Mouse (Mus musculus): ENCODE measurements at regions not wholly inside any gene's neighbourhood (a gene's known extent, or its start where the extent isn't known, plus 50 kb on each side); places are given as distances from the start of the nearest gene placed in this dataset.

- no peak for DNase-seq
Observed at GRCm38 (mm10) chr13:44195365-44195764, 410.8 kb downstream of the Cd83 start.

DNA sequence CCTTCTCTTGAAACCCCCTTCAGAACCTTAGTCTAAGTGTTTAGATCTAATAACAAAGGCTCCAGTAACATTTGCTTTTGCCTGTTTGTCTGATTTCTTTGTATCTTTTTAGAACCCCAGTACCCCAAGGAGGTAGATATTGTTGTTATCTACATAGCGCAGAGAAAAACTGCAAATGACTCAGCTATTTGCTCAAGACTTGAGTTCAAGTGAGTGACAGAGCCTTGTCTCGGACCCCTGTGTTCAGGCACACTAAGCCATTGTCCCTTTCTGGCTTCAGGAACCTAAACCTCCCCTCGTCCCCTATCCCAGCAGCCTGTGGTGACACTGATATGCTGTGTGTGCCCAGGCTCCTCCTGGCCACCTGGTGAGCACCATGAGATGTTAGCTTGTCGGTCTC, 421.5 kb downstream of the Cd83 start:
- no peak for DNase-seq

GRCm38 (mm10) chr13:44206448-44206847, 421.9 kb downstream of the Cd83 start:
- no peak for DNase-seq

DNA sequence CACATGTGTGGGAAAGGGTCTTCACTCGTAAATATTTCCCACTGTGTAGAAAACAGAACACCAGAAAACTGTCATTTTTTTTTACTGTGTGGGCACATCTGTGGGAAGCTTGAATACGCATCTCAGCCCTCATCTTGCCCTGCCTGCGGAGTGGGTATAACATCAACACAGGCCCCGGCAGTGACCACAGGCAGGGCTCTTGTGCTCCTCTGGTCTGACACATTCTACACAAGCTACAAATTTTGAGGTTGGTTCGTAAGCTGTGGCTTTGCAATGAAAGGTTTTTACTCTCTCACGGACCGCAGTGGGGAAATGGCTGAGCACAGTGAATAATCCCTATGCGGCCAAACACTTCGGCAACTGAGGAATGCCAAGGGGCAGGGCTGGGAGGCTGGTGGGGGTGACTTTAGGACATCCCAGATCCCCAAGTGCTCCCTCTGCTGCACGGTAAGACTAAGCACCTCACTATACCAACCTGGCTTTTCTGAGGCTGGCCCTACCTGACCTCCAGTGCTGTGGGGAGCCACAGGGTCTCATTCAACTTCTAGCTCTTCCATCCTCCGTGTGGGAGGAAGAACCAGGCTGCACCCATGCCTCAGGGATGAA, 422.9 kb downstream of the Cd83 start:
- no peak for DNase-seq

DNA sequence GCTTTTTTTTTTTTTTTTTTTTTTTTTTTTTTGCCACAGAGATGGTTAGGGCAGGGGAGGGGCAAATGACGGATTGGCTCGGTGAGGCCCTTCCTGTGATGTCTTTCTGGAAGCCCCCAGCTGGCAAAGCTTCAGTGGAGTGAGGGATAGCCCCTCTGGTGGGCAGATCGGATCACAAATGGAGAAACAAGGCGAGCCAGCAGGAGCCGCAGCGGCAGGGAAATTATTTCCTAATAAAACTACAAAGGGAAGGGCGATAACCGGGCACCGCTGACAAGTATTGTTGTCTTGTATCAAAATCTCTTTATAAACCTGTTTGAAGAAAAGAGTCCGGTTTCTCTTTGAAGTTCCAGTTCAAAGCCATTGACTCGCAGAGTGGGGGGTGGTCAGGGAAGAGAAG, 424.5 kb downstream of the Cd83 start:
- DNase-seq, result no peak

DNA sequence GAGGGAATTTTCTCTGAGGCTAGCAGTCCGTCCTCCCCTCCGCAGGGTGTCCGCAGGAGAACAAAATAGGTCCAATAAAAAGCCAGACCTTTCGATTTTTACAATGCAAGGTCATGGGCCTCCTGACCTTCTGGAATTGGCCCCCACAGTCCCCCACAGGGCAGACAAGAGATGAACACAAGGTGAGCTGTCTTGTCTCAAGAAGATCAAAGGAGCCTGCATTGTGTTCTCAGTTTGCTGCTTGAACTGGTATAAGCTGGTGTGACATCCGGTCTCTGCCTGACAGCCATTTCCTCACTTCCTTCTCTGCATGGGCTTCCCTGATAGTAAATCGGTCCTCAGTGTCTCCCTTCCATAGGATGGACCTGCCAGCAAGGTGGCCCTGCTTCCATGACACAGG, 425.5 kb downstream of the Cd83 start:
- no peak for DNase-seq

DNA sequence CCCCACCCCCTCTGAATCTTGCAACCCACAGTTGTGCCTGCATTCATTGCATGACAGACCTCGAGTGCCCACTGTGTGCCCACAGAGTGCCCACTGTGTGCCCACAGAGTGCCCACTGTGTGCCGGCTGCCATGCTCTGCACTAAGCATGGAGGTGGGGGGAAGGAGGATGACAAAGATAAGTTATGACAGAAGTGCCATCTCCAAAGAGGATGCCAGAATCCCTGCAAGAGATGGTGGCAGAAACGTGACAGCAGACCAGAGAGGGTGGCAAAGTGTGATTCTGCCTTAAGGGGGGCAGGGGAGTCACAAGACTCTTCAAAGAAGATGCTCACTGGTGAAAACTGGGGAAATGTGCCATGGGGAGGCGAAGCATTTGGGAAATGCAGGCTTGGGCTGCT, 427.8 kb downstream of the Cd83 start:
- no peak for DNase-seq

DNA sequence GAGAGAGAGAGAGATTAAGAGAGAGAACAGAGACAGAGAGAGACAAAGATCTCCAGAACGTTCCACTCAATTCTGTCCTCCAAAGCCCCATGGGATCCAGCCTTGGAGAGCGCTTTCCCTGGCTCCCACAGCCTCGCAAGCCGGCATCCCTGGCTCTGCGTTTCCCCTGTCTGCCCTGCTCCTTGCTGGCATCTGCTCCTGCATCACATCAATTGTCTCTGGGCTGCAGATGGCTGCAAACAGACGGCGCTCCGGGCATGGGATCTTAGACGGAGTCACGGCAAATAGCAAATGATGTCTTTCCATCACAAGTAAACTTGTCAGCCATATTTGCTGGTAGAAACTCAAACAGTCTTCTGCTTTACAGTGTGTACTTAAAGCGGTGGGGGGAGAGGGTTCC, 428.4 kb downstream of the Cd83 start:
- DNase-seq, result no peak

DNA sequence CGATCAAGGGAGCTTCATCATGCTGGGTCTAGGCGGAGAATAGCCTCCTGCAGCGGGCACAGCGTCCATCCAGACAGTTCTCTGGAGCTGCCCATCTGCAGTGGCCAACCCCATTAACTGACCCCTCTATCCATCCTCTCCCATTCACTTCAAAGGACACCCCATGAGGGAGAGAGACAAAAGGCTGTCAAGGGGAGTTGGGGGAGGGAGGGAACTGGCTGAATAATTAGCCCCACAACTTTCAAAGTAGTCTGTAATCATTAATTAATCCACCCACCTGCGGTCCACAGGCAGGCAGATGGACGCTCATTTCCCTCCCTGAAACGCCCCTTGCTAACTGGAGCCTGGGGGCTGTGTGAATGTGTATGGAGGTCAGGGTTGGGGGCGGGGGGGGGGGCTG, 433.7 kb downstream of the Cd83 start:
- DNase-seq, result no peak

- DNase-seq, result peak; percentile 30
Observed at GRCm38 (mm10) chr13:44221721-44222120, 437.1 kb downstream of the Cd83 start.

DNA sequence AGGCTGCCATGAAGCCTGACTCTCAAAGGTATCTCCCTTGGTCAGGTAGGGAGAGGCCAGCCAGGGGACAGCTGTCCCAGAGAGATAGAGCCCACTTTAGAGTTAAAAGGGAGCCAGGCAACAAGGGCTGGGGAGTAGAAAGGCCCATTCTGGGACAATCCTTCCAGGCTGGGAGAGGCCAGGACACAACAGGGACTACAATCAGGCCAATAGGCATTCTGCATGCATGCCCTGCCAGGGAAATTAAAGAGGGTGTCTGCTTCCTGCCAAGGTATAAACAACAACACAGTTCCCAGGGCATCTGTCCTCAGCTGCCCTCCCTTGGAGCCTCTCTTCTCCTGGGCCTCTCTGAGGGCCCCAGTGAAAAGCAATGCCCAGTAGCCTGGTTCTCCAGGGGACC, 437.8 kb downstream of the Cd83 start:
- peak; percentile 62 for DNase-seq

DNA sequence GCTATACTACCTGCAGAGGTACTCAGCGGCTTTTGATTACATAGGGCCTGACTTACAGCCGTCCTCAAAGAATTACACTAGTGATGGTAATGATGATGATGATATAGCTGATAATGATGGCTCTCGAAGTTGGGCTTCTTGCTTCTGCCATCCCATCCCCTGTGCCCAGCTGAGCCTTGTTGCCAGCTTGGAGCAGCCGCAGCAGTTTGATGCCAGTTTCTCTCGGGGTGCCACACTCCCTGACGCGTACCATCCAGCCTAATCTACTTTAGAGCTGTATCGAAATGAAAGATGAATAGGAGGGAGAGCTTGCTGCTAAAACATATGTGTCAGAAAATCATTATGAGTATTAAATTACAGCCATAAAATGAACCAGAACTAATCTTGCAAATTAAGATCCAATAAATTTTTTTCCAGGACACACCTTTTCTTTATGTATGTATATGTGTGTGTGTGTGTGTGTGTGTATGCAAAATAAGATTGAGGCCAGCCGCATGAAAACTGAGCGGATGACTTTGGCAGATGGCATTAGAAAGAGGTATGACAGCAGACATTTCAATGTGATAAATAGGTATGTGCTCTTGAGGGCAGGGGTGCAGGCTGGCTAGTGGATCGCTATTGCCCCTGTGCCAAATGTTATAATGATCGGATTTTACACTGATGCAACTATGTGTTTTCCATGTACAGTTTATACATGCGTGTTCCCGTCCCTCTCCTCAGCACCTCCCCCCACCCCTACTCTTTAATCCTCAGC, 443.3 kb downstream of the Cd83 start:
- no peak for DNase-seq

- peak; percentile 60 for DNase-seq
Observed at GRCm38 (mm10) chr13:44228540-44229135, 444.1 kb downstream of the Cd83 start.

DNA sequence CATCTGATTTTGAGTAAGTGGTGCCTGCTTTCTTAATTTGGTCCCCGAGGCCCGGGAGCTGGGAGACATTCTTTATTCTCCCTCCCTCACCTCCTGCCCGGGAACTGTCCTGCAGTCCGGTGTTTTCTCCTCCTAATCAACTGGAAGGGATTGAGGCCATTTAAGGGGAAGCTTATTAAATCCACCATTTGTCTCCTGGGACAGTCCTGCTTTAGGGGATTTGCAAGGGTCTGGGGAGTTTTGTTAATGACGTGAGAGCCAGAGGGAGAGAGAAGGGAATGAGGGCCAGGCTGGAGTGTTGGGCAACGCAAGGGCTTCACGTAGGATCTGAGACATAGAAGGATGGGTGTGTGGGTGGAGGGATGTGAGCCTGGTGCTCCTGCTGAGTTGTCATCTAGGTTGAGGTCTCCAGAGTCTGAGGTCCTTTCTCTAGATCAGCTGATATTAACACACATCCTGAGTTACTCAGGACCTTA, 444.6 kb downstream of the Cd83 start:
- no peak for DNase-seq

GRCm38 (mm10) chr13:44231403-44231802, 446.8 kb downstream of the Cd83 start:
- no peak for DNase-seq

GRCm38 (mm10) chr13:44231868-44232715, 447.5 kb downstream of the Cd83 start:
- no peak for DNase-seq

DNA sequence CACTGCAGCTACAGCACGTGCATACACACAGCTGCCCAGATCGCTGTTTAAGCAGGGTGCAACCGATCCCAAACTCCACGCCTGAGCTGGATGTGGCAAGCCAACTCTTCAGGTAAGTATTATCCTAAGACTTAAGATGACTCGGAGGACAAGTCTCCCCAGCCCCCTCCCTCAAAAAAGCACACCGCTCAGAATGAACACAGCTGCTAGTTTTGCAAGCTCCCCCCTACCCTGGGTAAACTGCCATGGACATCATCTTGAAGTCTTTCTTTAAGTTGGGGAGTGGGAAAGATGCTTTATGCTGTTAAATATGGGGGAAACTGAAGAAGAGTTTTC, 448.1 kb downstream of the Cd83 start:
- DNase-seq, result no peak

- DNase-seq, result no peak
Observed at GRCm38 (mm10) chr13:44234241-44234640, 449.7 kb downstream of the Cd83 start.

DNA sequence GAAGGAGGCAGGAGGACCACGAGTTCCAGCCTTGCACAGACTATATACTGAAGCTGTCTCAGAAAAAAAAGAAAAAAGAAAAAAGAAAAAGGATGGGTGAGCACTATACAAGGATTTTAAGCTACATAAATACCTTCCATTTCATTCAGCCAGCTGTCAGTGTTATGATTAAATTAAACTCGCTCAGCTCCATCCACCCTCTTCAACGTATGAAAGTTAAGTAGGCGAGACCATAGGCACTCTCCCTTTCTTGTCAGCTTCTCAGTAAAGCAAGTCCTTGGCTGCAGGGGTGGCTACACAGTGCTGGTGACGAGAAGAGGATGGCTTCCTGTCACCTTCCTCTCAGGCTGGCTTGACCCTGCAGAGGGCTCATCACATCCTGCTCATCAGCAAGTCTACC, 450.7 kb downstream of the Cd83 start:
- DNase-seq, result no peak

DNA sequence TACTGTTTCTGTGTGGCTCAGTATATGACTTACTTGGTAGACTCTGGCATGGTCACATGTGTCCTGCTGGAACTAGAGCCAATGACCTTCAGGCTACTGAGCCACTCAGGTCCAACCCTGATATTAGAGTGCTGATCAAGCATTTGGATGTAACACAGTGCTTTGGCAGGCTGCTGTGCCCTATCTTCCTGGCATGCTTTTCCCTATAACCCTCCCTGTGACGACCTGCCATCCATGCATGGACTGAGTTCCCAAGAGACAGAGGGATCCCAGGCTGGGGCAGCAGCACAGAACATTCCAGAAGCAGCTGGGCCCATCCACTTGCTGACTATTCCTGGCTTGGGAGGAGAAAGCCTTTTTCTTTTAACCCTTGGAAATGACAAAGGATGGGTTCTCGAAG, 451.4 kb downstream of the Cd83 start:
- peak; percentile 62 for DNase-seq

GRCm38 (mm10) chr13:44238308-44238707, 453.7 kb downstream of the Cd83 start:
- peak; percentile 75 for DNase-seq

DNA sequence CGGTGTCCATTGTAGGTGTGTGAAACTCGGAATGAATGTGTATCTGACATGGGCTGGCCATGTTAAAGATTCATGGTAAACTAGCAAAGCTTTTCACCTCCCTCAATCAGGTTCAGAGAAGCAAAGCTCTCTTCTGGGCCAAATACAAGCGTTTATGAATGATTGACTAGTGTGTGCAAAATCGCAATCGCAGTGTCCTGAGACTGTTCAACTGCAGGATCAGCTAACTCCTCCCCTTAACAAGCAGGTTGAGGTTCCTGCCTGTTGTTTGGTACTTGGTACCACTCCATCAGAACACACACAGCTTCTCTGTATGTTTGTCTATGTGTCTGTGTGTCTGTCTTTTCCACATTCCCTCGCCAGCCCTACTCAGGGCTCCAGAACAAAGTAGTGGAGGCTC, 458.6 kb downstream of the Cd83 start:
- no peak for DNase-seq

- no peak for DNase-seq
Observed at GRCm38 (mm10) chr13:44246714-44247251, 462.2 kb downstream of the Cd83 start.

Data from heart, postnatal 4 days (tissue).